Mouse (Mus musculus): ENCODE measurements at regions not wholly inside any gene's neighbourhood (a gene's known extent, or its start where the extent isn't known, plus 50 kb on each side); places are given as distances from the start of the nearest gene placed in this dataset.
"Not testable (repeated sequence)": the region's sequence is repeated elsewhere in the genome, so short reads cannot be mapped to it uniquely, and the experiment has no call there.

GRCm38 (mm10) chr6:82143496-82143895 lies 102.7 kb downstream of the Eva1a start:
- Histone ChIP-seq H3K4me3 (no peak overlapping the region), H3K27ac (no peak overlapping the region)
- peak; percentile 21 for TF ChIP-seq CTCF (conservative IDR thresholded peaks at IDR 0.05)
- DNase-seq (ENCODE audit: low spot score in 2 of 2) = no peak

GRCm38 (mm10) chr6:82150051-82150450 lies 109.2 kb downstream of the Eva1a start:
- no peak for TF ChIP-seq CTCF (conservative IDR thresholded peaks at IDR 0.05)
- H3K27ac ChIP-seq = no peak overlapping the region
- no peak for DNase-seq (ENCODE audit: low spot score in 2 of 2)

DNA sequence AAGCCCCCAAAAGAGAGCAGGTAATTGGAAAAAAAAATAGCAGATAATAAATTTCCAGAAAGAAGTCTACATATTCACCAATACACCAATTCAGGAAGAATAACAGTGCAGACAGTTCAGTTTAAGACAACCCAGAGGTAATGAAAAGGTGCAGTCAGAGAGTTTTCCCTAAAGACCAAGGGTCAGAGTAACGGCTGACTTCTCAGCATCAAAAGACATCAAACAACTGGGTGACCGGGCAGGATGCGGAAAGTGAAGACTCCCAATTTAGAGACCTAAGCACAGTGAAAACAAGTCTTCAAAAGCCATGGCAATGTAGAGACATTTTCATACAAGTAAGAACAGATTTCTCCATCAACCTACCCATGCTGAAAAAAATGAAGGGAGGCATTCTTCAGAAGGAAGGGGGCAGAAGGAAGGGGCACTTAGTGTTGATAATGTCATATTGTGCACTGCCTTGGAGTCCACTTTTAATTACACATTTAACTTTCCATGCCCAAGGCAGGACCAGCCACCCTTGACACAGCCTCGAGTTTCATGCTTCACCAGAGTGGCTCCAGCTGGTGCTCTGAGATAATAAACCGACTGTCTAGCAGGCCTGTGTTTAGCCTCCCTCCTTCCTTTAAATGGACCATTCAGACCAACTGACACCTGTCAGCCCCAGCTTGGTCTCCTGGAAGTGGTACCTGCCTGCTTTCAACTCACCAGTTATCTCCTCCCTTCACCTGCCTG lies 129.7 kb downstream of the Eva1a start:
- no peak for DNase-seq (ENCODE audit: low spot score in 2 of 2)
- no peak for TF ChIP-seq CTCF (conservative IDR thresholded peaks at IDR 0.05)
- no peak overlapping the region for H3K4me3 ChIP-seq
- H3K27ac ChIP-seq = no peak overlapping the region

More at GRCm38 (mm10) chr6:82150051-82150450, 109.2 kb downstream of the Eva1a start:
- H3K4me3 ChIP-seq = no peak overlapping the region

DNA sequence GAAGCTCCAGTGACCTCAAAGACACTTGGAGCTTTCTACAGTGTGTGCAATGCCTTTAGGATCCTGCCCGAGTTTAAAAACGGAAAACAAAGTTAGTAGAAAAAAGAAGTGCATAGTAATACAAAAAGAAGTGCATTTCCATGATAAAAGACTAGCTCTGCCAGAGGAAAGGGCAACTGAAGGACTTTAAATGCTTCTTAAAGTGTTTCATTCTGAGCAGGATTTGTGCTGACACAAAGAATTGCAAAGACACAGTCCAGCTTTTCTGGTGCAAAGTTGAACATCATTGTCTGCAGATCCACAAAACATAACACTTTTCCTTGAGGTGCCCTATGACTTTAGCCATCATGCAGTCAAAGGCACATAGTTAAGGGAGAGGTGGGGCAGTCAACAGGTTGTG lies 134.1 kb downstream of the Eva1a start:
- no peak for DNase-seq (ENCODE audit: low spot score in 2 of 2)
- Histone ChIP-seq H3K4me3 (no peak overlapping the region), H3K27ac (no peak overlapping the region)
- no peak for TF ChIP-seq CTCF (conservative IDR thresholded peaks at IDR 0.05)

GRCm38 (mm10) chr6:82200130-82200529 lies 159.3 kb downstream of the Eva1a start:
- DNase-seq (ENCODE audit: low spot score in 2 of 2) = no peak
- no peak overlapping the region for H3K27ac ChIP-seq
- no peak for TF ChIP-seq CTCF (conservative IDR thresholded peaks at IDR 0.05)
- H3K4me3 ChIP-seq = no peak overlapping the region

GRCm38 (mm10) chr6:82204821-82205566 lies 164.2 kb downstream of the Eva1a start:
- H3K27ac ChIP-seq = no peak overlapping the region
- no peak overlapping the region for H3K4me3 ChIP-seq
- no peak for TF ChIP-seq CTCF (conservative IDR thresholded peaks at IDR 0.05)
- DNase-seq (ENCODE audit: low spot score in 2 of 2) = no peak

DNA sequence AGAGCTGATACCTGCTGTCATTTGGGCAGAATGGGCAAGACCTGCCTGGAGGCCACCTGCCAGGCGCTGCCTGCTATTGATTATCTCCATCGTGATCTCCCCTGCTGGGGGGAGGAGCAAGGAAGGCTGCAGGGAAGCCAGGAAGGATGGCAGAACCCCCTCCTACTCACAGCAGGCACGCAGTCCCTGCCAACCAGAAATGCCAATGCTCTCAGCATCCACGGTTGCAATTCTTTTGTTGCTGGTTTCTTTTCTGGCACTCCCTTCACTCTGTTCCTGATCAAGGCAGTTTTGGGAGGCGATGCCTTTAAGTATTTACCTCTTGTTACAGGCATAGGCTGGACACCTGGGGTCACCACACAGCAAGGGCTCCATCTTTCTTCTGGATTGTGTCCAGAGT lies 164.3 kb upstream of the Tacr1 start:
- peak overlapping the region; percentile 54; the same call in 1 of the 2 replicates for H3K27ac ChIP-seq
- no peak for TF ChIP-seq CTCF (conservative IDR thresholded peaks at IDR 0.05)
- peak overlapping the region; percentile 4; the same call in 1 of the 2 replicates for H3K4me3 ChIP-seq
- DNase-seq (ENCODE audit: low spot score in 2 of 2) = peak; percentile 27 to 66

DNA sequence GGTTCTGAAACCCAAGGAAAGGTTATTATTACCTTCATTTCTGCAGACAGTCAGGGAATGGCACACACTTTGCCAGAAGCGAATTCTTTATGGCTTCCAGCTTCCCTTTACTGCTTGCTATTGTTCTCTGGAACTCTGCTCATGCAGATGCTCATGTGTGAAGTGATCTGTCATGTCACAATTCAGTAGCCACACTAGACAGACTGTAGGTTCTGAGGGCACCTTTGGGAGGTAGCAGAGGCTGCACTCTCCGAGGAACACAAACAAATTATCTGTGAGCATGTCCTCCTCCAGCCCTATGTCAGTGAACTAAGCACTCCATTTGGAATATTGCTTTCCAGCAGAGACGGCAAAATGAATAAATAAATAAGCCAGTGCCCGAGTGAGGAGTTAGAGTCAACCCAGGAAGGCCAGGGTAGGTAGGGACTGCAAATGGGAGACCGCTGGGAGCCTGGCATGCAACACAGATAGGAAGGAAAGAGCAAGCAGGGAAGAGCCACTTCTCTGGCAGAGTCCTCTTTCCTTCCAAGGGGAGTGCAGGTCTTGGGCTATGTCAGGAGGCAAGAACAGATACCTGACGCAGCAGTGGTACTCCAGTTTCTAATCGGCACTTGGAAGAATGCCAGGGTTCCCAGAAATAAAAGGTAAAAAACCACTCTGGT lies 161.4 kb upstream of the Tacr1 start:
- Histone ChIP-seq H3K27ac (no peak overlapping the region), H3K4me3 (no peak overlapping the region)
- DNase-seq (ENCODE audit: low spot score in 2 of 2) = no peak
- no peak for TF ChIP-seq CTCF (conservative IDR thresholded peaks at IDR 0.05)

GRCm38 (mm10) chr6:82247652-82248051 lies 154.5 kb upstream of the Tacr1 start:
- DNase-seq (ENCODE audit: low spot score in 2 of 2); H3K27ac ChIP-seq; H3K4me3 ChIP-seq: not testable (repeated sequence)

DNA sequence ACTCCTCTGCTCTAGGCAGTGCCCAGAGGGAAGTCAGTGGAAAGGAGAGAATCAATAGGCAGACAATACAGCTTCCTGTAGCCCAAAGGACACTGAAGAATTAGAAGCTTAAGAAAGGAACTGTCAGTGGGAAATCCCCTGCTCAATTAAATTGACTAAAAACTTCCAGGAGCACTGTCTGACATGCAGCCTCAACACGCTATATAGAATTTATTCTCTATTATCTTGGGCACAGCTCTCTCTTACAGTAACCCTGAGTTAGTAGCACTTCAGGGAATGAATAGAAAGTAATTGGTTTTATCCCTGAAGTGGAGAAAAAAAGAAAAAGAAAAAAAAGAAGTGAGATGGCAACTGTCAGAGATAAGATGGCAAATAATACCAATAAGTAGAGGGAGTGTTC lies 117.6 kb upstream of the Tacr1 start:
- Histone ChIP-seq H3K27ac (no peak overlapping the region), H3K4me3 (no peak overlapping the region)
- no peak for DNase-seq (ENCODE audit: low spot score in 2 of 2)
- TF ChIP-seq CTCF (conservative IDR thresholded peaks at IDR 0.05) = no peak

GRCm38 (mm10) chr6:82285233-82285632 lies 116.9 kb upstream of the Tacr1 start:
- Histone ChIP-seq H3K4me3 (no peak overlapping the region), H3K27ac (no peak overlapping the region)
- TF ChIP-seq CTCF (conservative IDR thresholded peaks at IDR 0.05) = no peak
- DNase-seq (ENCODE audit: low spot score in 2 of 2) = no peak

- no peak overlapping the region for H3K27ac ChIP-seq
- DNase-seq (ENCODE audit: low spot score in 2 of 2) = no peak
- peak; percentile 78 for TF ChIP-seq CTCF (conservative IDR thresholded peaks at IDR 0.05)
- H3K4me3 ChIP-seq = no peak overlapping the region
These were observed 108.6 kb upstream of the Tacr1 start for GRCm38 (mm10) chr6:82293507-82293906.

DNA sequence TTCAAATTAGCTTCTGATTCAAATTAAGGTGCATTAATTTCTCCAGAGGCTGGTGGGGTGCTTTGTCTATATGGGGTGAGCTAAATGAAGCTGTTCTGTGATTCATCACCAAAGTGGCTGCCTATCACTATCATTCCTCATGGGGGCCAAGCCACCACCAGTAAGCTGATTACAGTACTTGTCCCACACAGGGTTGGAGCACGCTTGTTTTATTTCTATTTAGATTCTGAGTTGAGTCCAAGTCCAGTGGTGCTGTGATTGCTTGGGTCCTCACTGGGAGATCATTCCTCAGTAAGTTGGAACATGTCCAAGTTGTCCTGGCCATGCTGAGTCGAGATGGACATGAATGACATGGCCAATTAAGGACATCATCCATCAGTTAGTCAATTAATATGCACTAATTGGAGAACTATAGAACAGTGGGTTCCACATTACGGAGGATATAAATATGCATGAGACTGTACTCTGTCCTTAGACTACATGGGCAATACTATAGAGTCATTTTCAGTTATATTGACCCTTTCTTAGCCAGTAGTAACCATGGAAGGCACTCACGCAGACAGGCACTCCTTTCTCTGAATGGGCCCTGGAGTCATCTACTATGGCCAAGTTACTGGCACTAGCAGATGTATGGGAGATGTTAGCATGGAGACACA lies 105.3 kb upstream of the Tacr1 start:
- Histone ChIP-seq H3K27ac (no peak overlapping the region), H3K4me3 (no peak overlapping the region)
- no peak for DNase-seq (ENCODE audit: low spot score in 2 of 2)
- TF ChIP-seq CTCF (conservative IDR thresholded peaks at IDR 0.05) = no peak

DNA sequence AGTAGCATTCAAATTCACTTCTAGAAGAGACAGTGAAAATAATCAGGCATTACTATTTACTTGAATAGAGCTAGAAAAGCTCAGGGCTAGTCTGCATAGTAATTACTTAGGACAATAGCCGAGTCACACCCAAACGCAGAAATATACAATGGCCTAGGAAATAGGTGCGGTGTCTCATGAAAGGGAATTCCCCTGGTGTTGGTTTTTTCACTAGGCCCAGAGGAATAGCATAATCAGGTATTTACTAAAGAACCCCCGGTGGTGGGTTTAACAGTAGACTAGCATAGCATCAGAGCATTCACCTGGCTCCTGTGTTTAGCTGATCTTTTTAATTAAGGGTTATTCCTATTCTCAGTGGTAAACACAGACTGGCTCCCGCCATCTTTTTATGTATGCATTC lies 99.9 kb upstream of the Tacr1 start:
- not testable (repeated sequence) for H3K4me3 ChIP-seq; DNase-seq (ENCODE audit: low spot score in 2 of 2); H3K27ac ChIP-seq

All from layer of hippocampus, adult 2 months (tissue).